Mouse (Mus musculus) megakaryocyte, embryonic 14.5 days (primary cell): ENCODE measurements around the gene Nsun2.

ENCODE experiments used
- FLI1 ChIP-seq: IDR thresholded peaks from 2 replicates; pipeline ENCODE4 v1.6.1; 2012; ENCODE audit warnings: low read length, inconsistent platforms, mixed read lengths
- GATA1 ChIP-seq: IDR thresholded peaks from 3 replicates; pipeline ENCODE4 v1.6.1; 2012; ENCODE audit warnings: mixed read lengths, low read length, inconsistent platforms, borderline replicate concordance

- TF ChIP-seq FLI1 (no peak), GATA1 (no peak)
Observed at GRCm38 (mm10) chr13:69586337-69586736, 52.8 kb downstream of the Nsun2 start.
